Mouse (Mus musculus): ENCODE results near the gene Garnl3.

The Garnl3 gene

DNA sequence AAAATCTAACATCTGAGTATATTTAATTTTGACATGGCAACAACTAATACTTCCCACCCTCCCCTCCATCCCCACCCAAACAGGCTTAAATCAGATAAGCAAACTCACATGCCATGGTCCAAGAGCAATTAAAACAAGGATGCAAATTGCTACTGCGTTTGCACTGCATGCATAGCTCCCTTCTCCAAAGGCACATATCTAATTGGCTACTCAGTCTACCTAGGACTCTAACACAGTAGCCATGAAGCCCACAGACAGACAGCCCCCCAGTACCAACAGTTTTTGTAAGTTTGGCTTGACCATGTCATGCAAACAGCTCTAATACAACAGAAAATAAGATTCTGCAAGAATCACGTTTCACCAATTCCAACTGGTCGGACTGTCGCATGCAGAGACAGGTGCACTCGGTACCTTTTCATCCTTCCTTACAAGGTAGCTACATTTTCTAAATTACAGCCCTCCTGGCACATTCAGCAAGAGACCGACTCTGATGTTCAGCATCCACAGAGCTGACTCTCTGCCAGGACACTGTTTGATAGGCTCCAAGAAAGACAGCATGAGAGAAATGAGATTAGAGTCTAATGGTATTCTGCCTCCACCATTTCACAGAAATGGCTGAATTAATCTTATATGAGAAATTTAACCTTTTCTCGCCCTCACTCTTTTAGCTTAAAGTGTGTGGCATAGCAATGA, 44.6 kb downstream of the Garnl3 start:
- no peak for DNase-seq (ENCODE audit: low read depth)

DNA sequence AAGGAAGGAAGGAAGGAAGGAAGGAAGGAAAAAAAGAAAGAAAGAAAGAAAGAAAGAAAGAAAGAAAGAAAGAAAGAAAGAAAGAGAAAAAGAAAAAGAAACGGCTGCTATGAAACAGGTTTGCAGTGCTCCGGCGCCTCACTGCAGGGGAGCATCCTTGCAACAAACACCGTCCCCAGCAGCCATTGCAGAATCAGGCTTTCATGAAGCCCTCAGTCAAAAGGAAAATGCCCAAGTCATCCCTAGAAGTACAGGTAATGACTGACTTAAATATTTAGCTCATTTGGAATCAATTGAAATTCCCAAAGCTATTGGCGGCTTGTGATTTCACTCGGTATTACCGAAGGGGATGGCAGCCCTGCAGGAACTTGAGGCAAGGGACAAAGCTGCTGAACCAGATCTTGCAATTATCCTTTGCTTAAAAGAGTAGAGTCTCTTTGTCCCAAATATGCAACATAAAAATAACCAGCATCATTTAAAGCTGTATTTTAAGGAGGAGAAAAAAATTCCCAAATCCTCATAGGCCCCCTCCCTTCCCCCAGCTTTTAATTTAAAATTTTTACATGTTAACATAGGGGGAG, 45.3 kb downstream of the Garnl3 start:
- DNase-seq (ENCODE audit: low read depth) = no peak

DNA sequence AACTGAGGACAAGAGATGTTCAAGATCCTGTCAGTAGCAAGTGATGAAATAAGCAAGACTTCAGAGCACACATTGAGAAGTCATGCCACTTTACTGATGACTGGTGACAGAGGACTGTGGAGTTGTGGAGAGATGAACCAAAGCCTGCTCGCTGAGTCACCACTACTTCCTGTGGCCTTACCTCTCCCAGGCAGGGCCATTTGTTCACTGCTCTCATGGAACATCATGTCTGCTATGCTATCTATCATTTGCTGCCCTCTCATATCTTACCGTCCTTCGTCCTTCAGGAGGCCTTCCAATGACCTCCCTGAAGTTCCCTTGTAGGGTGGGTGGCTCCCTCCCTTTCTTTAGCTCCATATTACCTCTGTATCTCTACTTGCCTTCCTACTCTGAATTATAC, 47.2 kb downstream of the Garnl3 start:
- no peak for DNase-seq (ENCODE audit: low read depth)

- DNase-seq (ENCODE audit: low read depth) = no peak
Observed at GRCm38 (mm10) chr2:33080166-33080565, 51.3 kb downstream of the Garnl3 start.

DNA sequence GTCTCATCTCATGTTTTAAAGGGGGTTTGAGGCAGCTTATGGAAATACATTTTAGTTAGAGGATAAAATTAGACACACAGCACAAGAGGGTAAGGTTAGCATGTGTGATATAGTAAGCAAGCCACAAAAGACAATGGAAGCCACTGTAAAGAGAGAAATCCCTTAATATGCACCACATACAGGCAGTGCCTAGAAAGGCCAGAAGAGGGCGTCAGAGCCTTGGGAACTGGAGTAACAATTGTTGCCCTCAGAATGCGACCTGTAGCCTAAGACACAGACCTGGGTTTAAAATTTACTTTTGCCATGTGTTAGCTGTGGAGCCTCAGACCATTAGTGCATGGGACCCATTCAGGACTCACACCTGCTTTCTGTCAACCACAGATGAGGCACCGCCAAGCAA, 54.2 kb downstream of the Garnl3 start:
- no peak for DNase-seq (ENCODE audit: low read depth)

- no peak for DNase-seq (ENCODE audit: low read depth)
Observed at GRCm38 (mm10) chr2:33074931-33075330, 56.5 kb downstream of the Garnl3 start.

DNA sequence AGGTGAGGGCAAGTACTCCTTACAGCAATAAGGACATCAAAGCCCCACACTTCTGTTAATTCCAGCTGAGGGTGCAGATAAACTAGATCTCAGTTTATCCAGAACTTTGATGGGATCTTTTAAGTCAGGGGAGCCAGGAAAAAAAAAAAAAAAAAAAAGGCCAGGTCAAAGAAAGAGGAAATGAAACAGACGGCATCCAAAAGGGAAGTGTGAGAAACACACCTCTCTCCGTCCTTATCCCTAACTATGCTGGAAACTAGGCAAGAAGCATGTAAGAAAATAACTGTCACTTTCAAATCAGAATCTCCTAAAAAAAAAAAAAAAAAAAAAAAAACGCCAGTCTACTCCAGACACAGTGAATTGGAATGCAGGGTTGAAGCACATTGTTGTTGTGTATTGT, 57.3 kb downstream of the Garnl3 start:
- DNase-seq (ENCODE audit: low read depth) = no peak

GRCm38 (mm10) chr2:33072333-33072732, 59.1 kb downstream of the Garnl3 start:
- DNase-seq (ENCODE audit: low read depth) = no peak

GRCm38 (mm10) chr2:33065610-33066009, 65.8 kb downstream of the Garnl3 start:
- DNase-seq (ENCODE audit: low read depth) = no peak

DNA sequence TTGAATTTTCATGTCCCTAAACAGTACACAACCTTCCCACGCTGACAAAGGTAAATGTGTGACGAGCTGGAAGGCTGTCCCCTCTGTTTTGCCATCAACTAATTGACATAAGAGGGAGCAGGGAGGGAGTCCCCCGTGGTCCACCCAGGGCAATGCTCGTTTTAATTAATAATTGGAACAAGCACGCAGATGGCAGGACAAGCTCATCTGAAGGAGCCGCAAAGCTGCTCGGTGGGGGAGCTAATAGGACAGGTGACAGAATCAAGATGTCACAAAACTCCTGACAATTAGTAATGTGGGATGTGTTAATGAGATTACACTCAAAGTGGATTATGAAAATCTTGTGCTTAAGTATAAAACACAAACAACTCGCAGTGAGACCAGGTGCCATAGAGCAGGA, 68.7 kb downstream of the Garnl3 start:
- DNase-seq (ENCODE audit: low read depth) = no peak

GRCm38 (mm10) chr2:33058926-33059325, 72.5 kb downstream of the Garnl3 start:
- no peak for DNase-seq (ENCODE audit: low read depth)

- no peak for DNase-seq (ENCODE audit: low read depth)
Observed at GRCm38 (mm10) chr2:33057514-33057913, 73.9 kb downstream of the Garnl3 start.

- DNase-seq (ENCODE audit: low read depth) = no peak
Observed at GRCm38 (mm10) chr2:33053966-33054365, 77.5 kb downstream of the Garnl3 start.

- no peak for DNase-seq (ENCODE audit: low read depth)
Observed at GRCm38 (mm10) chr2:33047360-33047759, 84.1 kb downstream of the Garnl3 start.

GRCm38 (mm10) chr2:33046919-33047318, 84.5 kb downstream of the Garnl3 start:
- no peak for DNase-seq (ENCODE audit: low read depth)

DNA sequence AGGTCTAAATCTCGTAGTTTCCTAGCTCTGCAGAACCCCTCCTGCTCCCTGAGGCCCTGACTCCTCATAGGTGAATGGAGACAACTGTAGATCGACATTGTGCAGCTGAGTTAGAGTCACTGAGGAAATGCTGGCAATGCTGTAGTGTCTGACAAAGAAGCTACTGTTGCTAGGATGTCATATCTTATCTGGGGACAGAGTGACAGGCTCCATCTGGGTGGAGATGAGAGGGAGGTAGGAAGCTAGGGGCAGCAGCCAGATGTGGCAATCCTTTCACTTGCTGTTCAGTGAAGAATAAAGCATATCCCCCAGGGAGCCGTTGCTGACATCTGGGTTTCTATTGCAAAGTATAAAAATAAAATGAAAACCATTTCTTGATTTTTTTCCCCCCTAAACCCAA, 85.6 kb downstream of the Garnl3 start:
- DNase-seq (ENCODE audit: low read depth) = no peak

DNA sequence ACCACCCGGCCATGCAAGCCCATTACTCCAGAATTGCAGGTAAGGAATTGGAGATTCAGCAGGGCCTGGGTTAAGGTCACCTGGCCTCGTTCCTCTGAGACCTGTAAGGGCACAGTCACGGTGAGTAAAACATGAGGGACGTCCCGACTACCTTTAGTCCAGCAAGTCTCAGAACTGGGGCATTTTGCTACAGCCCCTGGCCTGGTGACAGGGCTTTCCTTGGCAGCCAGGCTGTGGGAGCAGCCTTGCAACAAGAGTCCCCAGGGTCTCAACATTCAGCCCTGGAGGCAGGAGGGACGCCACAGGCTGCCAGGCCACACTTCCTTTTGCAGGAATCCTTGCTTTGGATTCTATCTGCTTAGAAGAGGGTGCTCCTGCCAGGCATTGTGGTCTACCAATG, 88.7 kb downstream of the Garnl3 start:
- no peak for DNase-seq (ENCODE audit: low read depth)

DNA sequence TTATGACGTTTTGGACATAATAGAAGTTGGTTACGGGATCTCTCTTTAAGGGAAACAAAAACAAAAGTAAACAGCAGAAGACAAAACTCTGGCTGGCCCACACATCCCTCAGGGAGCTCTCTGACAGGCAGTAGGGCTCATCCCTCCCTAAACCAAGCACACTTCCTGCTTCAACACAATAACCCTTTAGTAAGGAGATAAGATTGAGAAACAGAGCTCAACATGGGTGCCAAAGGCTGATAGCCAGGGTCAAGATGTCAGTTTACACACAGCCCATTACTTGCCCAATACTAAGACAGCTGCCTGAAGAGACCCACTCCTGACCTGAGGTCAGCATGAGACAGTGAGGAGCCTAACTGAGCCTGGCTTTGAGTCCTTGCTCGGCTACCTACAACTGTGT, 89.9 kb downstream of the Garnl3 start:
- DNase-seq (ENCODE audit: low read depth) = no peak

GRCm38 (mm10) chr2:33037429-33037828, 94.0 kb downstream of the Garnl3 start:
- no peak for DNase-seq (ENCODE audit: low read depth)

GRCm38 (mm10) chr2:33035297-33035696, 96.2 kb downstream of the Garnl3 start:
- no peak for DNase-seq (ENCODE audit: low read depth)

- no peak for DNase-seq (ENCODE audit: low read depth)
Observed at GRCm38 (mm10) chr2:33033281-33033680, 98.2 kb downstream of the Garnl3 start.

GRCm38 (mm10) chr2:33032391-33033062, 98.9 kb downstream of the Garnl3 start:
- no peak for DNase-seq (ENCODE audit: low read depth)

DNA sequence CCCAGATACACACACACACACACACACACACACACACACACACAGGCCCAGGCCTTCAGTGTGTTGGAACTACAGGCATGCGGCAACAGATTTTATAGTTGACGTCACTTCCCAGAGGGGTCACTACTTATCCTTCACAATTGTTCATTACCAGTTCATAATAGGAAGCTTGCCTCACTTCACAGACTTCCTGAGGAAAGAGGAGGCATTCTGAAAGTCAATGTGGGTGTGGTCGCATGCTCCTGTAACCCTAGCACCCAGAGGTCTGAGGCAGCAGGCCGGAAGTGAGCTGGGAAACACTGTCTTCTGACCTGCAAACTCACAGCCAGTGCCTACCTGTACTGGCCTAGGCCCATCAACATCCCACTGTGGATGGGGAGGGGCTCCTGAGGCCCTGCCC, 106.4 kb downstream of the Garnl3 start:
- no peak for DNase-seq (ENCODE audit: low read depth)

GRCm38 (mm10) chr2:33024564-33024963, 106.9 kb downstream of the Garnl3 start:
- DNase-seq (ENCODE audit: low read depth) = no peak

All from fibroblast of lung, adult 2 months (primary cell).